Mouse (Mus musculus) ES-E14 (cell line): Measurements from ENCODE around the gene Atp2b4.

Experiments
- CHD2 ChIP-seq: IDR thresholded peaks from 2 replicates; pipeline ENCODE4 v1.6.1; 2014; ENCODE audit warnings: mild to moderate bottlenecking, low read depth, low read length, inconsistent platforms
- MAFK ChIP-seq: IDR thresholded peaks from 2 replicates; pipeline ENCODE4 v1.6.1; 2014; ENCODE audit warnings: mild to moderate bottlenecking, low read depth, low read length, inconsistent platforms; ENCODE audit not compliant: insufficient read depth
- ZNF384 ChIP-seq: IDR thresholded peaks from 2 replicates; pipeline ENCODE4 v1.6.1; 2012; ENCODE audit warnings: low read depth, low read length, inconsistent platforms

DNA sequence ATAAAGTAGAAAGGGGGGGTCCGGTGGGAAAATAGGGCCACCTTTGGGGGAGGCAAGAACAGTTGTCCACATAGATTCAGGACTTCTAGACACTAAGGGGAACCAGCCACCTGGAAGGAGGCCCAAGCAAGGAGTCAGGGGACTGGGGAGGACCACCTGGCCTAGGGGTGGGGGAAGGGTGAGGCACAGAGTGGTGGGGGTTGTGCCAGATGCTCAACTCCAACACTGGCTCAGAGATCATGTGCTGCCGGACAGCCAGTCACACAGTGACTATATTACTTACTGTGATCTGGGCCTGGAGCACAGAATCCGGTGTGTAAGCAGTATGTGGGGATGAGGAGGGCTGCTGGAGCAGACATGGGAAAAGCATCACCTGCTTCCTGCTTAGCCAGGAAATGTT, 91.5 kb downstream of the Atp2b4 start:
- TF ChIP-seq MAFK (no peak), CHD2 (no peak), ZNF384 (no peak)
